In the genomic region with DNA sequence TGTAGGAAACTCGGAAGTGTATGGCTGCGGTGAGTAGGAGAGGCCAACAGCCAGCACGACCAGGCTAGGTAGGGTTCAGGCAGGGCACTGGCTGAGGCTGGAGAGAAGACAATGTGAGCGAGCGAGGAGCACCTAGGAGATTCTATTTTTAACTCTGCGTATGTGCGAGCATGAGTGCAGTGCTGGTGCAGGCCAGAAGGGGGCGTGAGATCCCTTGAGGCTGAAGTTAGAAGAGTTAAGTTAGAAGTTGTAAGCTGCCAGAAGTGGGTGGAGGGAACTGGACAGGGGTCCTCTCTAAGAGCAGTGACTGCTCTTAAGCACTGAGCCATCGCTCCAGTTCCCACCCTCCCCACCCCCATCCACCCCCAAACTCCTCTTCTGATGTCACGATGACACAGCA, we compare ENCODE assay signal across 1 mouse cellular context.
TF ChIP-seq lines count a peak whose summit lies in the region.

No protein-coding gene starts in this region.

TF ChIP-seq in MEL, 35 proteins besides CTCF, POLR2A, EP300 and RAD21:
- TF ChIP-seq CHD1 (IDR thresholded peaks at IDR 0.05; ENCODE audit: low read depth, low read length) (no peak), NRF1 (IDR thresholded peaks at IDR 0.05; ENCODE audit: insufficient read depth, low read depth, low read length, poor library complexity, severe bottlenecking) (no peak), ZKSCAN1 (IDR thresholded peaks at IDR 0.05; ENCODE audit: low read depth, low read length) (no peak), ETS1 (IDR thresholded peaks at IDR 0.05; ENCODE audit: low read depth, low read length) (no peak), USF2 (IDR thresholded peaks at IDR 0.05; ENCODE audit: borderline replicate concordance in 1 of 2, insufficient read depth in 1 of 2, low read depth in 1 of 2, low read length in 2 of 2) (no peak), UBTF (IDR thresholded peaks at IDR 0.05; ENCODE audit: borderline replicate concordance, insufficient read depth, low read depth, low read length) (no peak), KAT2A (conservative IDR thresholded peaks at IDR 0.05; ENCODE audit: low read depth, low read length) (no peak), MYC (IDR thresholded peaks at IDR 0.05; ENCODE audit: low read depth, low read length) (no peak), TBP (IDR thresholded peaks at IDR 0.05; ENCODE audit: low read depth, low read length) (no peak), NELFE (IDR thresholded peaks at IDR 0.05; ENCODE audit: low read depth, low read length) (no peak), RCOR1 (IDR thresholded peaks at IDR 0.05; ENCODE audit: low read depth, low read length) (no peak), MAX (IDR thresholded peaks at IDR 0.05; ENCODE audit: low read length) (no peak)
TF ChIP-seq in MEL: peak in this region for 0.
